Mouse (Mus musculus) lung, embryonic 16.5 days (tissue): ENCODE measurements around the gene Ncor2. TPM values are rescaled to one million over a fixed set of nuclear protein-coding genes. Genes with fewer than 3 reads are reported as not detected.

Experiments used
- ATAC-seq: fragments of 200-750 bp; cut with Nextera tagmentation; 2 replicates; pipeline ENCODE4 v1.8.0; 2017; ENCODE audit warnings: low read depth, mild to moderate bottlenecking, moderate library complexity
- H3K27ac ChIP-seq: fragments of 300-500 bp; sonication (generic); 2 replicates; pipeline ENCODE4 v1.5.1; 2014; ENCODE audit warnings: mild to moderate bottlenecking, control low read depth, low read length
- H3K27me3 ChIP-seq: fragments of 300-500 bp; sonication (generic); 2 replicates; pipeline ENCODE4 v1.6.1; 2014; ENCODE audit warnings: low read depth, low read length, mixed read lengths; ENCODE audit not compliant: control insufficient read depth, insufficient read depth
- H3K36me3 ChIP-seq: fragments of 300-500 bp; sonication (generic); 2 replicates; pipeline ENCODE4 v1.6.1; 2014; ENCODE audit warnings: low read length; ENCODE audit not compliant: control insufficient read depth, insufficient read depth
- H3K4me1 ChIP-seq: fragments of 300-500 bp; sonication (generic); replicated peaks from 2 replicates; pipeline ENCODE4 v1.6.1; 2014; ENCODE audit warnings: low read length, mixed read lengths; ENCODE audit not compliant: control insufficient read depth, insufficient read depth
- H3K4me2 ChIP-seq: fragments of 300-500 bp; sonication (generic); 2 replicates; pipeline ENCODE4 v1.6.1; 2014; ENCODE audit warnings: low read depth, low read length, control low read depth
- H3K4me3 ChIP-seq: fragments of 300-500 bp; sonication (generic); 2 replicates; pipeline ENCODE4 v1.5.1; 2014; ENCODE audit warnings: mild to moderate bottlenecking, low read length, control low read depth
- H3K9ac ChIP-seq: fragments of 300-500 bp; sonication (generic); 2 replicates; pipeline ENCODE4 v1.6.1; 2014; ENCODE audit warnings: low read length, control low read depth
- H3K9me3 ChIP-seq: fragments of 300-500 bp; sonication (generic); 2 replicates; pipeline ENCODE4 v1.6.1; 2016; ENCODE audit warnings: low read length; ENCODE audit not compliant: control insufficient read depth
- WGBS: fragments of 180-500 bp; shearing (Covaris S2); extraction: QIAGEN DNeasy Blood & Tissue Kit; methylation state at CpG from one replicate; pipeline ENCODE4 v1.1.7; 2014; 5-methylcytosine and 5-hydroxymethylcytosine counted together
- polyA plus RNA-seq: library from polyadenylated mRNA; unstranded; fragments of >200 nt; fragmentation: Nextera tagmentation; extraction: Ambion mirVana; gene quantifications from 2 replicates; pipeline ENCODE4 v1.2.1, GENCODE M21; 2015

Gene Ncor2
- polyA plus RNA-seq = 20.3 and 27.3 TPM in 2 replicates

GRCm38 (mm10) chr5:125179007-125179734 lies at the start of gene Ncor2:
Gene Ncor2, minus strand, starts transcription at chr5:125179219.
- no peaks in the 10 kb centered on the region for H3K27me3 ChIP-seq
- H3K9ac ChIP-seq = peak within 1 kb of the TSS; percentile 80
- peak; percentile 82 for ATAC-seq
- H3K27ac ChIP-seq = peak within 1 kb of the TSS; percentile 98
- H3K4me1 ChIP-seq = peaks cover 48% of the 10 kb centered on the region
- no peaks in the 10 kb centered on the region for H3K9me3 ChIP-seq
- under 1% methylated on average over 58 of the region's 87 CpGs for WGBS
- H3K36me3 ChIP-seq = no peaks in the 10 kb centered on the region
- H3K4me3 ChIP-seq = peak within 1 kb of the TSS; percentile 62
- H3K4me2 ChIP-seq = peak within 1 kb of the TSS; percentile 96

GRCm38 (mm10) chr5:125227699-125228098 lies 48.7 kb upstream of the Ncor2 start:
- Histone ChIP-seq H3K27ac (no peak overlapping the region), H3K4me3 (no peak overlapping the region), H3K4me1 (peaks cover 7% of the 10 kb centered on the region; the same call in 1 of the 2 replicates), H3K27me3 (no peaks in the 10 kb centered on the region), H3K9me3 (peaks cover 4% of the 10 kb centered on the region), H3K9ac (no peak overlapping the region), H3K4me2 (no peak overlapping the region), H3K36me3 (no peaks in the 10 kb centered on the region)
- ATAC-seq = no peak
- 97% methylated on average over 4 of the region's 4 CpGs for WGBS

- Histone ChIP-seq H3K36me3 (no peaks in the 10 kb centered on the region), H3K9ac (no peak overlapping the region), H3K4me1 (peaks cover 14% of the 10 kb centered on the region; the same call in 1 of the 2 replicates), H3K27me3 (no peaks in the 10 kb centered on the region), H3K4me3 (no peak overlapping the region), H3K27ac (no peak overlapping the region), H3K9me3 (peaks cover 4% of the 10 kb centered on the region), H3K4me2 (no peak overlapping the region)
- WGBS = 45% methylated on average over 12 of the region's 12 CpGs
- peak; percentile 52 for ATAC-seq
Observed at GRCm38 (mm10) chr5:125226229-125226634, 47.2 kb upstream of the Ncor2 start.

GRCm38 (mm10) chr5:125224925-125225324 lies 45.9 kb upstream of the Ncor2 start:
- H3K27ac ChIP-seq = no peak overlapping the region
- H3K4me3 ChIP-seq = no peak overlapping the region
- H3K36me3 ChIP-seq = no peaks in the 10 kb centered on the region
- H3K4me2 ChIP-seq = no peak overlapping the region
- ATAC-seq = no peak
- peaks cover 4% of the 10 kb centered on the region for H3K9me3 ChIP-seq
- 40% methylated on average over 3 of the region's 3 CpGs for WGBS
- H3K4me1 ChIP-seq = peaks cover 14% of the 10 kb centered on the region; the same call in 1 of the 2 replicates
- H3K27me3 ChIP-seq = no peaks in the 10 kb centered on the region
- H3K9ac ChIP-seq = no peak overlapping the region

- peaks cover 4% of the 10 kb centered on the region for H3K9me3 ChIP-seq
- no peaks in the 10 kb centered on the region for H3K27me3 ChIP-seq
- no peak overlapping the region for H3K4me3 ChIP-seq
- no peak overlapping the region for H3K9ac ChIP-seq
- H3K4me1 ChIP-seq = peaks cover 14% of the 10 kb centered on the region; the same call in 1 of the 2 replicates
- H3K4me2 ChIP-seq = no peak overlapping the region
- H3K27ac ChIP-seq = no peak overlapping the region
- WGBS = 53% methylated on average over 5 of the region's 5 CpGs
- H3K36me3 ChIP-seq = no peaks in the 10 kb centered on the region
- no peak for ATAC-seq
Observed at GRCm38 (mm10) chr5:125223961-125224360, 44.9 kb upstream of the Ncor2 start.

GRCm38 (mm10) chr5:125222706-125223105 lies 43.7 kb upstream of the Ncor2 start:
- Histone ChIP-seq H3K4me3 (no peak overlapping the region), H3K36me3 (no peaks in the 10 kb centered on the region), H3K9me3 (peaks cover 2% of the 10 kb centered on the region), H3K4me2 (no peak overlapping the region), H3K27me3 (no peaks in the 10 kb centered on the region), H3K9ac (no peak overlapping the region), H3K27ac (no peak overlapping the region), H3K4me1 (peaks cover 14% of the 10 kb centered on the region; the same call in 1 of the 2 replicates)
- 42% methylated on average over 6 of the region's 6 CpGs for WGBS
- ATAC-seq = no peak

GRCm38 (mm10) chr5:125221868-125222267 lies 42.8 kb upstream of the Ncor2 start:
- Histone ChIP-seq H3K4me2 (no peak overlapping the region), H3K27me3 (no peaks in the 10 kb centered on the region), H3K4me1 (peaks cover 14% of the 10 kb centered on the region; the same call in 1 of the 2 replicates), H3K36me3 (no peaks in the 10 kb centered on the region), H3K4me3 (no peak overlapping the region), H3K9ac (no peak overlapping the region), H3K9me3 (no peaks in the 10 kb centered on the region), H3K27ac (no peak overlapping the region)
- 44% methylated on average over 3 of the region's 3 CpGs for WGBS
- ATAC-seq = peak; percentile 38; the same call in 1 of the 2 replicates

GRCm38 (mm10) chr5:125217426-125218170 lies 38.6 kb upstream of the Ncor2 start:
- ATAC-seq = no peak
- Histone ChIP-seq H3K36me3 (no peaks in the 10 kb centered on the region), H3K27me3 (no peaks in the 10 kb centered on the region), H3K9ac (no peak overlapping the region), H3K4me2 (no peak overlapping the region), H3K4me3 (no peak overlapping the region), H3K9me3 (no peaks in the 10 kb centered on the region), H3K27ac (no peak overlapping the region), H3K4me1 (peaks cover 19% of the 10 kb centered on the region)
- 65% methylated on average over 9 of the region's 9 CpGs for whole genome bisulfite sequencing

- Histone ChIP-seq H3K27me3 (no peaks in the 10 kb centered on the region), H3K9ac (peak overlapping the region; percentile 55), H3K4me2 (peak overlapping the region; percentile 50), H3K36me3 (no peaks in the 10 kb centered on the region), H3K4me3 (peak overlapping the region; percentile 36), H3K27ac (peak overlapping the region; percentile 61), H3K9me3 (no peaks in the 10 kb centered on the region), H3K4me1 (peaks cover 13% of the 10 kb centered on the region)
- WGBS = 5% methylated on average over 24 of the region's 24 CpGs
- peak; percentile 84 for ATAC-seq
Observed at GRCm38 (mm10) chr5:125215930-125216459, 37.0 kb upstream of the Ncor2 start.
